Mouse (Mus musculus) adrenal gland, postnatal 10 days (tissue): ENCODE results near the gene Itpripl2. TPM values are rescaled to one million over a fixed set of nuclear protein-coding genes. Genes with fewer than 3 reads are reported as not detected.

Experiments
- DNase-seq: peaks from one replicate; pipeline ENCODE4 v3.0.0; 2021; ENCODE audit warnings: mixed read lengths
- long read RNA-seq, 2 experiments: library from polyadenylated mRNA; stranded (forward); transcript quantifications; one replicate each; pipeline ENCODE4 v2.0.0; 2021
- total RNA-seq, 2 experiments: library from RNA; stranded (reverse); gene quantifications; 2 replicates each; pipeline ENCODE4 v1.2.3; 2021

Gene Itpripl2
- total RNA-seq = 10 to 100 TPM; 19.0 to 21.2 TPM
- long read RNA-seq, experiment 1, full-length matches to known transcripts = 5 of 5 reads
- long read RNA-seq, experiment 1, partial matches to known transcripts = 0 of 5 reads
- long read RNA-seq, experiment 1, other reads (novel, unspliced or antisense) = 0 of 5 reads
- long read RNA-seq, experiment 2 = 0 reads

DNA sequence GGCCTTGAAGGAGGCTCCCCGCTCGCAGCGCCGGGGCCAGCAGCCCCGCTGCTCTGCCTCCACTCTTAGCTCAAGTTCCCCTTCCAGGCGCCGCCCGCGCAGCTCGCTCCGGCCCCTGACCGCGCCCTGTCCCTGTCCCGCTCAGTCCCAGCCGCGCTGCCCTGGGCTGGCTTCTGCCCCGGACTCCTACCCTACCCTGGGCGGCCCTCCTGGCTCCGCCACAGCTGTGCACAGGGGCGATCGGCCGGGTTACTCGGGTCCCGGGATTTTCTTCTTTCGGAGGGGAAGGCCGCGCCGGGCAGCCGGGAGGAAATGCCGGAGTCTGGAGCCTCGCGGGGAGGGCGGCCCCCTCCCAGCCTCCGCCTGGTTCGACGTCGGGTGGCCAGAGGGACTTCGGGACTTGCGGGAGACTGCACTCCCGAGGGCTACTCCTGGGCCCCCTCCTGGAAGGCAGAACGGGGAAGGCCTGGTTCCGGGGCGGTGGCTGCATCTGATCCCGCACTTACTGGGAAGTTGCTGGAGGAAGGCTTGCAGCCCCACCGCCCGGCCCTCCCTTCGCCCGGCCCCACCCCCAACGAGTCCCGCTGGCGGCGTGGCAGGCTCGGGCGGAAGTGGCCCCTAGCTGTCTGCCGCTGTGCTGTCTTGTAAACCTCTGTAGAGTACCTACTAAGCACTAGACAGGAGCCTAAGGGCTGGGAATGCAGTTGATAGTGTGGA is at the start of gene Itpripl2:
Gene Itpripl2, minus strand, starts transcription at position 545 of the 717 bp plus-strand sequence.
- peak; percentile 84 for DNase-seq

DNA sequence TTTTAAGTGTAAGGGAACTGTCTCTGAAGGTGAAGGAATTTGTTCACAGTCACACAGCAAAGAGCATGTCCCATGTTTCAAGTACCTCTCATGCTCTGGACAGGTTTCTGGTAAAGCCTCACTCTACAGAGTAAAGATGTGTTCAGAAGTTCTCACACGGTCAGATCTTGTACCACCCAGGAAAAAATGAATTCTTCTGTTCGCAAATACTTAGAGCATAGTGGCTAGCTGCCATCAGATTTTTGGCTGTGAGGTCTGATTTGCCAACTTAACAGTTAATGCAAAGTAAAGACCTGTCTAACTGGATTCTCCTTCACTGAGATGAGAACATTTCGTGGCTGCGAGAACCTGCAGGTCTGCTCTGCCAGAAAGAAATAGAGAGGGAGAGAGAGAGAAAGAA is 43.3 kb upstream of the Itpripl2 start:
- no peak for DNase-seq

DNA sequence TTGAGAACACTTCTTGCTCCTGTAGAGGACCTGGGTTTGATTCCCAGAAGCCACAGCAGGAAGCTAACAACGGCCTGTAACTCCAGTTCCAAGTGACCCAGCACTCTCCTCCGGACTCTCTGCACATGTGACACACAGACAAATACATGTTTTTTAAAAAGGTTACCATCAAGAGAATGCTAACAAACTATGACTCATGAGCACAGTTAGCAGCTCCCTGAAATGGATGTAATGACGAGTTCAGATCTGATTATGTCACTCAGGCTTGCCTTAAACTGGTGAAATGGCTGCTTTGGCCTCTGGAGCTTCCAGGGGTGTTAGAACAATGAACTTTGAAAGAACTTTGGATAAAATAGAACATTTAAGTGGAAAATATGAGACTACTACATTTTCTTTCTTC is 42.6 kb upstream of the Itpripl2 start:
- no peak for DNase-seq

DNA sequence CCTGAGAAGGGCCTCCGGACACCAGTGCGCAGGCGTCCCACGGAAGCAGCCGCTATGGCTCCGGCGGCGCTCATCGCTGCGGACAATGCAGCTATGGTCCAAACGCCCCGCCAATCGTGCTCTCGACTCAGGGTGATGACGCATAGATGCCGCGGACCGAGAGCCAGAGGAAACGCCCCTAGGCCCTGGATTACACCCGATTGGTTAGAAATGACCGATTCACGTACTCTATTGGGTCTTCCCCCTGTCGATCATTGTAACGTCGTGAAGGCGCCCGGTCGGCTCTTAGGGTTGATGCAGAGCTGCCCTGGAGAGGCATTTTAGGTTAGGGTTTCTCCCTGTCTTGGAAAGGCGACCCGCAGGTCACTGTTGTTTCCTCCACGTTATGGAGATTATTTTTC is 41.4 kb upstream of the Itpripl2 start, which contains the start of gene Coq7:
Gene Coq7, minus strand, starts transcription at position 179 of the 401 bp plus-strand sequence.
- DNase-seq = peak; percentile 95

DNA sequence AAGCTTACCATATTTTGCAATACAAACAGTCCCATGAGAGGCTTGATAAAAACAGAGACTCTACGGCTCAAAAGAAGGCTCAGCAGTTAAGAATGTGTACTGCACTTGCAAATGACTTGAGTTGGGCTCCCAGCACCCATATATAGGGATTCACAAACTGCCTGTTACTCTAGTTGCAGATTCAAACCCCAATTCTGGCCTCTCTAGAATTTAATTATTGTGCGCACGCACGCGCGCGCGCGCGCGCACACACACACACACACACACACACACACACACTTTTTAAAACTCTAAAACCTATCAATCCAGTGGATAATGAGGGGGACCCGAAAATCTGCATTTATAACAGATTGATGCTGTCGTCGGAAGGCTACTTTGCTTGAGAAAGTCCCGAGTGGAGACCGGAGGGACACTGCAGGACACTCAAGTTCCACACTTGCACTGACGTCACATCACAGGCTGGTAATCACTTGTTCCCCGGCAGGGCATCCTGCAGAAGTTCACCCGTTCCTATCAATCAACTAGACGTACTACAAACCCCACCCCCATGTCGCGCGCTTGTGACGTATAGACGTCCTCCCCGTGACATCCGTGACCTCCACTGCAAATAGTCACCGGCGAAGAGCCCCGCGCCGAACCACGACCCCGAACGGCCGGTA is 40.9 kb upstream of the Itpripl2 start:
- peak; percentile 98 for DNase-seq

DNA sequence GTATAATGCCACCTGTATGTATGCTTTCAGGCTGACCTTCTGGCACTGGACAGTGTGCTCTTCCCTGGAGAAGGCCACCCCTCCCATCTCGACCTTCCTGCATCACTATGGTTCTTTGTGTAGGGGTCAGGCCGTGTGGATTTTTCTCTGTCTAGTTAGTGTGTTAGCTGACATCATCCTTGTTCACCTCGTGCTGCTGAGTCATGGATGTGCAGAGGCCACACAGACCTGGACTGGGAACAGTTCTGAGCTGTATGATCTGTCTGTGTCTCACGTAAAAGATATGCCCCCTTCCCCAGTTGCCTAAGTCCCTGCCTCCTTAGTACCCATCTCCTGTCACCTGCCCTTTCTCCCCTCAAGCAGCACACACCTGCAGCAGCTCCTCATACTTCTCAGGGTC is 35.2 kb upstream of the Itpripl2 start:
- no peak for DNase-seq

DNA sequence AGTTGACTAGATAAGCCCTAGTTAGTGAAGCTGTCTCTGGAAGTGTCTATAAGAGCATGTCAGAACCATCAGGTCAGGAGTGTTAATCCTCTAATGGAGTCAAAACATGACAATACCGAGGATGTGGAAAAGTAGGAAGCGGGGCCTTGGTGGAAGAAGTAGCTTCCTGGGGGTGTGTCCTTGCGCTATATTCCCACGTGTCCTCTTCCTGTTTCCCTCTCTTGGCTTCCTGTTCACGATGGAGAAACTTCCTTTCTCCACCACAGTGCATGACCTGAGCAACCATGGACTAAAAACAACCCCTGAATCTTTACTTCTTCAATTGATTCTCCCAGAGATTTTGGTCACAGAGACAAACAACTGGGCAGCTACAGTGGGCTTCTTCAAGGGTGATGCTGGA is 30.3 kb upstream of the Itpripl2 start:
- no peak for DNase-seq

DNA sequence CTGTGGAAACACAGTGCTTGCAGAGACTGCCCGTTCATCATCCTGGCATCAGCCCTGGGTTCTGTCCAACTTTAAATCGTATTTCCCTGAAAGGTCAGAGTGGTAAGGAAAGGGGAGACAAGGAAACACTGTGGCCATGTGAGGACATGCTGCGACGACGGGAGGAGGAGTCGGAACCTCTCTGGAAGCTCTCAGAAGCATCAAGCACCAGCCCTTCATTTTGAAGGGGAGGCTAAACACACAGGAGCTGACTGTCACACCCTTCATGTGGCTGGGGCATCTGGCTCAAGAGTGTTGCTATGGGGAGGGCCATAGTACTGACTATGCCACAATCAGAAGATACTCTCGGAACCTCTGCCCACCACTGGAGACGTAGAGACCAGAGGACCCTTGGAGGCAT is 27.9 kb upstream of the Itpripl2 start:
- no peak for DNase-seq

DNA sequence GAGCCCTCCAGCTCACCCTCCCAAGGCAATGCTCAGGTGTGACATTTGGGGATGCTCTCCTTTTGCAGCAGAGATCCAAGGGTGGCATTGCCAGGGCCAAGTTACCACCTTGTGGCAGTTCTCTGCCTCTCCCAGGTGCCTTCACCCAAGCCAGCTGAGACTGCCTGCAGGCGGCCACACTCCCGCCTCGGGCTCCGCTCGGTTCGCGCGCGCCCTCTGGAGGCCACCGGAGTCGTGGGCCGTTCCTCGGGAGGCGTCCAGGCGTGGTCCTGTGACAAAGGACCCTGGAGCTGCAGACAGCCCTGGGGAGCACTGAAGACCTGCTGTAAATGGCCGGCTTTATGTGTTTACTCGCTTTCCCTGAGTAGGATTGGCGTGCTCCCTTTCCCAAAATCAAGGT is 26.9 kb upstream of the Itpripl2 start:
- peak; percentile 90 for DNase-seq

DNA sequence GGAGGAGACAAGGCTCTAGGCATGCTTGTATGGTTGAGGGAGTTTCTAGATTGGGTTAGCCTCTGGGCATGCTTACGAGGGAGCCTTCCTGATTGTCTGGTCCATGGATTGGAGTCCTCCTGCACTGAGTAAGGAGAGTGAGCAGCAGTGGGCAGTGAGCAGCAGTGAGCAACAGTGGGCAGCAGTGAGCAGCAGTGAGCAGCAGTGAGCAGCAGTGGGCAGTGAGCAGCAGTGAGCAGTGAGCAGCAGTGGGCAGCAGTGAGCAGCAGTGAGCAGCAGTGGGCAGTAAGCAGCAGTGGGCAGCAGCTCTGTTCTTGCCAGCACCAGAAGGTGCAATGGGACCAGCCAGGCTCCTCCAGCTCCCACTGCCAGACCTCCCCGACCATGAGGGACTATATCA is 26.0 kb upstream of the Itpripl2 start:
- DNase-seq = no peak

DNA sequence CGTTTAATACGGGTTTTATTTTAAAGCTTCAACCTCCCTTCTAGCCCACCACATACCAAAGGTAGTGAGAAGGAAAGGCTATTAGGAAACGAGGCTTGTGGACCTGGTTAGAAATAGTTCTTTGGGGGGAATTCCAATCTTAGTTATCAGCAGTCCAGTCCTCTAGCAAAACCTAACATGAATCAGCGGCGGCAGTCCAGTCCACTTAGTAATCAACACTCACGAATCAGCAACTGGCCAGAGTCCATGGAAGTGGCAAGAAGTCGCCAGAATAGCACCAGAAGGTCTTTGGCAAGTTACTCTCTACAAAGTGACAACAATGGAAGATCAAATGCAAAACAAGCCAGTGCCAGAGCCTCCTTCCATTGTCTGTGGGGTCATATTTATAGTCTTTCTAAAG is 16.8 kb upstream of the Itpripl2 start:
- DNase-seq = no peak

DNA sequence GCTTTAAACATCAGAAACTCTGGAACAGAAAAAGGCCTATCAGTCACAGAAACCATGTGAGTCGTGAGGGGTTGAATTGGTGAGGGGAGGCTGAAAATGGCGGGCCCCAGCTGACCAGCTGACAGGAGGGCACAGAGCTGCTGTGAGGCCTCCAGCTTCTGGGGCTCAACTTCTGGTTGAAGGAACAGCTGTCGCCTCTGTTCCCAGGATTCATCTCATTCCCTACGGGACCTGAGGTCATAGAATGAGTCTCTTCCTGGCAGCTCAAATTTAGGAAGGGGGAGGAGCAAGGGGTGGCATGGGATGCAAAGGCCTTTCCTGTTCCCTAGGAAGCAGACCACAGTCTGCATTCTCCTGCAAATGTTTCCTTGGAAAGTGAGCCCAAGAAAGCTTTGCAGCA is 12.1 kb upstream of the Itpripl2 start:
- DNase-seq = no peak

DNA sequence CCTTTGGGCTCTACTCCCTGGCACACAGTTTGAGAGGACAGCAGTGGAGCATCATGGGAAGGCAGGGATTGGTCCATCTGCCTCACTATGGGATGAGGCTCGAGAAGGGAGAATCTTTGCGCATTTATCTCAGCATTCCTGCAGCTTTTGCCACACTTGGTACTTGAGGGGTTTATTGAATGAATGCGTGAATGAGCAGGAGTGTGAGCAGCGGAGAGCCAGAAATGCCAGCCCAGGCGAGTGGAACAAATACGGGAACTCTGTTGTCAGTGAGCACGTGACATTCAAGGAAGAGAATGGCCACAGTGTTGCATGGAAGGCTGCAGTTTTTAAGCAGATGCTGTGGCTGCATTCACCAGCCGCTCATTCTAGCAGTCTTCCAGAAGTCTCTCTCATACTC is 10.6 kb upstream of the Itpripl2 start:
- DNase-seq = no peak

DNA sequence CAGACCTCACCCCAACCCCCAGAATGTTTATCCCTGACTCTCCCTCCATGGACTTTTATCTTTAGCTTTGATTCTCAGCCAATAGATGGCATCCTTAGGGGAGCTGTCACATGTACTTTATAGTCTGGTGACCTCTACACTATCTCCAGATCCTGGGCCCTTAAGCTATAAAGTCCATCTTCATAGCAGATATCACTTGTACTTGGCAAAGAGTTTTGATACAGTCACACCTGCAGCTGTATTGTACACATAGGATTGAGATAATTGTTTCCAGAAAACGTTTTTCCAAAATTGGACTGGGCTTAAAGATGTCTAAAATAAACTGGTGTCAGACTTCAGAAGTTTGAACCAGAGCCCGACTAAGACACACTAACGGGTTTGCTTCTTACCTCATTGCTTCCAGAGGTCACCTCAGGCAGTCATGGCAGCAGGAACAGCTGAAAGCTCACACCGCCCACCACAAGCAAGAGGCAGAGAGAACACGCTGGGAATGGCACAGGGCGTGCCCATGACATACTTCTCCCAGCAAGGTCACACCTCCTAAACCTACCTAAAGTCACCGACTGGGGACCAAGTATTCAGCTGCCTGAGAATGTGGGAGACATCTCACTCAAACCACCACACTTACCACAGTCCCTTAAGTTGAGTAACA is 8.1 kb upstream of the Itpripl2 start:
- DNase-seq = no peak

DNA sequence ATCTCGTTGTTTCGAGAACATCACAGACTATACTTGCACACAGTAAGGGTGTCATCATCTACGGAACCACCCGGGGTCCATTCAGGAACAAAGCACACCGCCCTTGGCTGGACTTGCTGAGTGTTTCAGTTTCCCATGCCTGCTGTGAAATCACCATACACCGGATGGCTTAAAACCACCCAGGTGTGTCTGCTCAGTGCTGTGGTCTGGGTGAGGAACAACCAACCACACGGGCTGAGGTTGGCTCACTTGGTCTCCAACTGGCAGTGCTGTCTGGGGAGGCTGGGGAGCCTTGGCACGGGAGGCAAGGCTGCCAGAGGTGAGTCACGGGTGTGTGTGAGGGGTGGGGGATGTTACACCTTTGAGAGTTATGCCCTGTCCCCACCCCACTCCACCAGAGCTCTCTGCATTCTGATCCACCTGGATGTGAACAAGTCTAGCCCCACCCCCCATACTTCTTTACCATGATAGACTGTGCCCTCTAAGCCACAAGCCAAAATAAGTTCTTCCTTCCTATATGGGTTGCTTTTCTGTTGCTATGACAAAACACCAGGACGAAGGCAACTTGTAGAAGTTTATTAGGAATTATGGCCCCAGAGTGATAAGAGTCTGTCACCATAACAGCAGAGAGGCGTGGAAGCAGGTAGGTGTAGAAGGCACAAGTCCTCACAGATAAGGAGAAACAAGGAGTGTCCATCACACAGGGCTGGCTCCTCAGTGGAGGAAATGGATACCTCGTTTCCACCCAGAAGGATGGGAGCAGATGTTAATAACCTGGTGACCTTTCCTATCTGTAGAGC is 7.4 kb upstream of the Itpripl2 start:
- no peak for DNase-seq

DNA sequence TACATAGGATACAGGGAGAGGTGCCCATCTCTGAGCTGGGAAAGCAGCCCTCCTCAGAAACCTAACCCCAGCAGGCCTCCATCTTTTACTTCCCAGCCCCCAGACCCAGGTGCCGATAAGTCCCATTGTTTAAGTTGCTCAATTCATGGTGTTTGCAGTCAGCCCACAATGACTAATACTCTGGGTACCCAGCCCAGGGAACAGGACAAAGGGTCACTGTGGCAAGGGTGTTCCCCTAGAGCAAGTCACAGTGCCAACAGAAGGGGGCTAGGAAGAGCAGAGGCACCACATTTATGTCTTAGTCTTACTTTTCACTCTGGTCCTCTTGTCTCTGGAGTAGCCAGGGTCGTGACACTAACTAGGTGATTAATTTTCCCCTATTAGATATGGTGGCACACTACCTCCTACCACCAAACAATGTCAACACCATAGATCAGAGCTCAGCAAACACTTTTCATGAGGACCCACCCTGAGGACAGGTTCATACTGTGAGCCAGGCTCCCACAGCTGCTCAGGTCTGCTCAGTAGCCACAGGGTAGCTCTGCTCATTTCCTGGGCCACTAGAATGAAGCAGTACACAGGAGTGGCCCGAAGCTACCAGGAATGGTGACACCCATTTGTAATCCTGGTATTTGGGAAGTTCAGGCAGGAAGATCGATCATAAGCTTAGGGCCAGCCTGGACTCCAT is 3.3 kb upstream of the Itpripl2 start:
- DNase-seq = no peak

DNA sequence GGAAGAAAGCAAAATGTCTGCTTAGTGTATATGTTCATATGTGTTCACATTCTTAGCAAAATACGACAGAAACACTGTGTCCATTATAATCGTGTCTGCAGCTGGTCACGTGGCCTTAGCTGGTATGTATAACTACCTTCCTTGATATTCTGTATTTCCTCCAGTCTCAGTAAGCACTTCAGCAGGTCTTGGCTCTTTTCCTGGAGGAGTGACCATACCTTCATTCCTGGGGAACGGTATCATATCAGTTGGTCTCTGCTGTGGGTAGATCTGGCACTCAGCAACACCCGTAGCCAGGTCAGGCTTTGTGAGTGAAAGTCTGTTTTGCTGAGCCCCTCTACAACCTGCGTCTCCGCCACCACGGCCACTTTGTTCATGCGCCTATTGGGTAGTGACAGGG is 2.1 kb upstream of the Itpripl2 start:
- DNase-seq = no peak

DNA sequence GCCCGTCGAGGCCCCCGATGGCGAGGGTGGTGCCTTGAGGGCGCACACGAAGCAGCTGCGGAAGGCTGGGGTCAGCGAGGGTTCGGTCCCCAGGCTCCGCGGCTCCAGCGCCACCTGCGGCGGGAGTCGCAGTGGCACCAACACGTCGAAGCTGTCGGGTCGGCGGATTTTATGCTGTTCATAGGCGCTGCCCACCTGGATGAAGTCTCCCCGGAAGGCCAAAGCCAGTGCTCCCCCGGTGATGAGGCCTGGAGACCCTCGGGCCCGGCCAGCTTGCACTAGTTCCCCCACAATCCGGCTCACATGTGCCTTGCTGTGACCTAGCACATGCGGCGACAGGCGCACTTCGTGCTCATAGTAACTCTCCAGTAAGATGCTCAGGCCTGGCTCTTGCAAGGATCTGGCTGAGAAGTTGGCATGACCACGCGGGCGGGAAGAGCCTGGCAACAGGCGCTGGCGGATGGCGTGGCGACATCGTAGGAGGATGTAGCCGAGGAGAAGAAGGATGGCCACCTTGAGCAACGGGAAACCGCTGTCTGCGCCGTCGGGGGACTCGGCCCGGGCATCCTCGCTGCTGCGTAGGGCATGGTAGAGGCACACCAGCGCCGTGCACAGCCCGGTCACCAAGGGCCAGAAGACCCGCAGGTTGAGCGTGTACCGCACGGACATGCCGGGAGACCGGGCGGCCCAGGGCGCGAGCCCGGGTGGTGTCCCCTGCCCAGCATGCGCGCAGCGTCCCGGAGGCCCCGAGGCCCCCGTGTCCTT is 927 bp downstream of the Itpripl2 start:
- DNase-seq = peak; percentile 41

DNA sequence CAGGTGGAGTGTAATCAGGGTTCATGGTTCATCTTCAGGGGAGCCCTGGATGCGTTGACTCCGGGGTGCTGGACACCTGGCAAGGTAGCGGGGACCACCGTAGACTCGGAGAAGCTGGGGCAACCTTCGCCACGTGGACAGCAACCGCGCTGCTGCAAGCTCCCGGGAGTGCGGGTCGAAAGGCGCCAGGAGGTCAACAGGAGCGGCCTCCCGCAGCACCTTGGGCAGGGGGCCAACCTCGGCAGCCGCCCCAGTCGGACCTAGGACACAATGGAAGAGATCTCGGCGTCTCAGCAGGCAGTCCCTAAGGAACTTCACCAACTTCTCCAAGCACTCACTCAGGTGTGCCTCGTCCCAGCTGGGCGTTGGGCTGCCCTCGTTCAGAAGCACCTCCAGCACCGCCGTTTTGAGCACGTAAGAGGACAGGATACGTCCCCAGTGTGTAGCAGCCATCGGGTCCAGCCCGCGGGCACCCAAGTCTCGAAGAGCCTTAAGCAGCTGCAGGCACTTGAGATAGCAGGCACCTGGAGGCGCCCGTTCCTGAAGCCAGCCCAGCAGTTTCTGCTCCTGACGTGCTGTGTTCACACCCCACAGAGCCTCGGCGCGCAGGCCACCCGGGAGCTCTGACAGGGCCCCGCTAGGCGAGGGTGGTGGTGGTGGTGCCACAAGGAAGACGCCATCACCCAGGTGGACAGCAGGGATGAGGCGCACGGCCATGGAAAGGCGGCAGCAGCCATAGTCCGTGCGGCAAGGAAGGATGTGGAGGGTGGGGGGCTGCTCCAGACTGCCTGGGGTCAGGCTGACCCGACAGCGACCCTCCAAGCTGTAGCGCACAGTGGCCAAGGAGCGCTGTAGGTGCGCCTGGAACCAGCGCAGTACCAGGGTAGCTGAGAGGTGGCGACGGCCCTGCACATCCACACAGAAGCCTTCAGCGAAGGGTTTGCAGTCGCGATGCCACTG is 1.8 kb downstream of the Itpripl2 start:
- DNase-seq = peak; percentile 23
